Mouse (Mus musculus): Measurements from ENCODE around the gene Rnf8.

DNA sequence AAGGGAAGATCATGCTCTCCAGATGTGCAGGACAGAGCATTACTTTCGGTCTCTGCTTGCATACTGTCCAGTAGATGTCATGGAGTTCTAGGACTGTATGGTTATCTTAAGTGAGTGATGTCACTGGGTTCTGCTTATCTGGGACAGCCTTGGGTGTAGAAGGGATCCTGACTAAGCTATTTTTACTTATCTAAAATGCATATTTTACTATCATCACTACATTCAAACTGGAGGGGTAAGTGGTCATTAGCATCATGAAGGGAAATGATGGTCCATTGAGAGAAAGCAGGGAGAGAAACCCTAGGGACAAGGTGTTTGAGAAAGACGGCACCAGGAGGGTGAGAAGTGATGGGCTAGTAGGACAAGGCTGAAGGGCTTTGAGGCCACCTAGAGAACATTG, 43.7 kb downstream of the Rnf8 start:
- TF ChIP-seq CTCF (IDR thresholded peaks at IDR 0.05; ENCODE audit: control insufficient read depth, insufficient read depth, low read length): no peak
- TF ChIP-seq POLR2A (IDR thresholded peaks at IDR 0.05; ENCODE audit: borderline replicate concordance, control insufficient read depth, low read depth, low read length): no peak

Measured in bone marrow, adult 2 months (tissue).